Mouse (Mus musculus) intestine, embryonic 15.5 days (tissue): ENCODE measurements at regions not wholly inside any gene's neighbourhood (a gene's known extent, or its start where the extent isn't known, plus 50 kb on each side); places are given as distances from the start of the nearest gene placed in this dataset.

Experiments used
- ATAC-seq: fragments of 200-750 bp; cut with Nextera tagmentation; 2 replicates; pipeline ENCODE4 v1.8.0; 2017; ENCODE audit warnings: moderate TSS enrichment, moderate library complexity
- H3K27ac ChIP-seq: fragments of 300-500 bp; sonication (generic); 2 replicates; pipeline ENCODE4 v1.5.1; 2015; ENCODE audit warnings: mild to moderate bottlenecking, inconsistent platforms
- H3K27me3 ChIP-seq: fragments of 300-500 bp; sonication (generic); replicated peaks from 2 replicates; pipeline ENCODE4 v1.6.1; 2015; ENCODE audit warnings: inconsistent platforms
- H3K36me3 ChIP-seq: fragments of 300-500 bp; sonication (generic); 2 replicates; pipeline ENCODE4 v1.6.1; 2015; ENCODE audit warnings: inconsistent platforms
- H3K4me1 ChIP-seq: fragments of 300-500 bp; sonication (generic); replicated peaks from 2 replicates; pipeline ENCODE4 v1.6.1; 2015; ENCODE audit warnings: inconsistent platforms
- H3K4me2 ChIP-seq: fragments of 300-500 bp; sonication (generic); replicated peaks from 2 replicates; pipeline ENCODE4 v1.6.1; 2015; ENCODE audit warnings: mild to moderate bottlenecking, inconsistent platforms
- H3K4me3 ChIP-seq: fragments of 300-500 bp; sonication (generic); replicated peaks from 2 replicates; pipeline ENCODE4 v1.5.1; 2015; ENCODE audit warnings: inconsistent platforms
- H3K9ac ChIP-seq: fragments of 300-500 bp; sonication (generic); 2 replicates; pipeline ENCODE4 v1.6.1; 2015; ENCODE audit warnings: inconsistent platforms
- H3K9me3 ChIP-seq: fragments of 300-500 bp; sonication (generic); 2 replicates; pipeline ENCODE4 v1.6.1; 2016; ENCODE audit warnings: inconsistent platforms
- WGBS: fragments of 180-500 bp; shearing (Covaris S2); methylation state at CpG from one replicate; pipeline ENCODE4 v1.1.7; 2015; 5-methylcytosine and 5-hydroxymethylcytosine counted together

GRCm38 (mm10) chr2:106425451-106425881 is 267.6 kb upstream of the Mpped2 start:
- H3K36me3 ChIP-seq: no peaks in the 10 kb centered on the region
- H3K4me2 ChIP-seq: no peak overlapping the region
- H3K9me3 ChIP-seq: no peaks in the 10 kb centered on the region
- ATAC-seq: no peak
- H3K4me3 ChIP-seq: no peak overlapping the region
- H3K4me1 ChIP-seq: no peaks in the 10 kb centered on the region; the same call in 1 of the 2 replicates
- WGBS: 59% methylated on average over 4 of the region's 4 CpGs
- no peak overlapping the region for H3K27ac ChIP-seq
- no peak overlapping the region for H3K9ac ChIP-seq
- H3K27me3 ChIP-seq: no peaks in the 10 kb centered on the region

GRCm38 (mm10) chr2:106426010-106426409 is 267.1 kb upstream of the Mpped2 start:
- 97% methylated on average over 1 of the region's 1 CpGs for WGBS

GRCm38 (mm10) chr2:106427237-106427636 is 265.8 kb upstream of the Mpped2 start:
- no peaks in the 10 kb centered on the region; the same call in 1 of the 2 replicates for H3K4me1 ChIP-seq
- no peaks in the 10 kb centered on the region for H3K36me3 ChIP-seq
- no peak overlapping the region for H3K4me2 ChIP-seq
- WGBS: 81% methylated on average over 7 of the region's 7 CpGs
- no peak for ATAC-seq
- H3K27me3 ChIP-seq: no peaks in the 10 kb centered on the region
- no peaks in the 10 kb centered on the region for H3K9me3 ChIP-seq
- H3K9ac ChIP-seq: no peak overlapping the region
- no peak overlapping the region for H3K4me3 ChIP-seq
- no peak overlapping the region for H3K27ac ChIP-seq

More at GRCm38 (mm10) chr2:106426010-106426409, 267.1 kb upstream of the Mpped2 start:
- H3K9me3 ChIP-seq: no peaks in the 10 kb centered on the region
- H3K4me1 ChIP-seq: no peaks in the 10 kb centered on the region; the same call in 1 of the 2 replicates
- no peak overlapping the region for H3K9ac ChIP-seq
- H3K27me3 ChIP-seq: no peaks in the 10 kb centered on the region
- no peak overlapping the region for H3K27ac ChIP-seq
- H3K4me2 ChIP-seq: no peak overlapping the region
- ATAC-seq: no peak
- H3K4me3 ChIP-seq: no peak overlapping the region
- H3K36me3 ChIP-seq: no peaks in the 10 kb centered on the region

GRCm38 (mm10) chr2:106428909-106429308 is 264.2 kb upstream of the Mpped2 start:
- H3K36me3 ChIP-seq: no peaks in the 10 kb centered on the region
- ATAC-seq: no peak
- WGBS: 29% methylated on average over 11 of the region's 11 CpGs
- no peak overlapping the region for H3K27ac ChIP-seq
- H3K4me1 ChIP-seq: no peaks in the 10 kb centered on the region; the same call in 1 of the 2 replicates
- no peak overlapping the region for H3K4me3 ChIP-seq
- H3K9me3 ChIP-seq: no peaks in the 10 kb centered on the region
- no peak overlapping the region for H3K9ac ChIP-seq
- H3K27me3 ChIP-seq: no peaks in the 10 kb centered on the region
- no peak overlapping the region for H3K4me2 ChIP-seq

- Histone ChIP-seq H3K4me2 (0 out of 2 replicates have a peak overlapping the region, but pooled peaks have one; percentile 11), H3K4me1 (no peaks in the 10 kb centered on the region; the same call in 1 of the 2 replicates), H3K27me3 (no peaks in the 10 kb centered on the region), H3K9ac (no peak overlapping the region), H3K9me3 (no peaks in the 10 kb centered on the region), H3K4me3 (no peak overlapping the region), H3K27ac (no peak overlapping the region), H3K36me3 (no peaks in the 10 kb centered on the region)
- ATAC-seq: no peak
- WGBS: 37% methylated on average over 8 of the region's 8 CpGs
Observed at GRCm38 (mm10) chr2:106431141-106431540, 261.9 kb upstream of the Mpped2 start.

GRCm38 (mm10) chr2:106431637-106432199 is 261.4 kb upstream of the Mpped2 start:
- Histone ChIP-seq H3K27me3 (no peaks in the 10 kb centered on the region), H3K4me1 (no peaks in the 10 kb centered on the region; the same call in 1 of the 2 replicates), H3K4me3 (no peak overlapping the region), H3K4me2 (0 out of 2 replicates have a peak overlapping the region, but pooled peaks have one; percentile 11), H3K36me3 (no peaks in the 10 kb centered on the region), H3K9ac (no peak overlapping the region), H3K27ac (no peak overlapping the region), H3K9me3 (no peaks in the 10 kb centered on the region)
- WGBS: 31% methylated on average over 9 of the region's 9 CpGs
- ATAC-seq: no peak

- no peaks in the 10 kb centered on the region for H3K36me3 ChIP-seq
- 77% methylated on average over 2 of the region's 2 CpGs for WGBS
- H3K4me3 ChIP-seq: no peak overlapping the region
- H3K4me1 ChIP-seq: no peaks in the 10 kb centered on the region
- no peak overlapping the region for H3K9ac ChIP-seq
- ATAC-seq: no peak
- no peaks in the 10 kb centered on the region for H3K9me3 ChIP-seq
- H3K27ac ChIP-seq: no peak overlapping the region
- no peak overlapping the region for H3K4me2 ChIP-seq
- H3K27me3 ChIP-seq: no peaks in the 10 kb centered on the region
Observed at GRCm38 (mm10) chr2:106436136-106436535, 256.9 kb upstream of the Mpped2 start.

- Histone ChIP-seq H3K36me3 (no peaks in the 10 kb centered on the region), H3K9ac (no peak overlapping the region), H3K9me3 (no peaks in the 10 kb centered on the region), H3K4me1 (no peaks in the 10 kb centered on the region), H3K27ac (no peak overlapping the region), H3K27me3 (no peaks in the 10 kb centered on the region), H3K4me2 (no peak overlapping the region), H3K4me3 (no peak overlapping the region)
- 60% methylated on average over 7 of the region's 7 CpGs for WGBS
- no peak for ATAC-seq
Observed at GRCm38 (mm10) chr2:106454310-106454974, 238.6 kb upstream of the Mpped2 start.

GRCm38 (mm10) chr2:106455039-106455438 is 238.0 kb upstream of the Mpped2 start:
- Histone ChIP-seq H3K4me1 (no peaks in the 10 kb centered on the region), H3K4me2 (no peak overlapping the region)
- 88% methylated on average over 4 of the region's 4 CpGs for WGBS

GRCm38 (mm10) chr2:106455972-106456371 is 237.1 kb upstream of the Mpped2 start:
- Histone ChIP-seq H3K4me2 (no peak overlapping the region), H3K36me3 (no peaks in the 10 kb centered on the region), H3K27ac (no peak overlapping the region), H3K4me3 (no peak overlapping the region), H3K9me3 (no peaks in the 10 kb centered on the region), H3K4me1 (no peaks in the 10 kb centered on the region), H3K27me3 (no peaks in the 10 kb centered on the region), H3K9ac (no peak overlapping the region)
- no peak for ATAC-seq
- 87% methylated on average over 3 of the region's 3 CpGs for WGBS

More at GRCm38 (mm10) chr2:106455039-106455438, 238.0 kb upstream of the Mpped2 start:
- no peaks in the 10 kb centered on the region for H3K27me3 ChIP-seq
- H3K4me3 ChIP-seq: no peak overlapping the region
- no peaks in the 10 kb centered on the region for H3K36me3 ChIP-seq
- no peak for ATAC-seq
- no peak overlapping the region for H3K9ac ChIP-seq
- H3K27ac ChIP-seq: no peak overlapping the region
- no peaks in the 10 kb centered on the region for H3K9me3 ChIP-seq

- H3K4me1 ChIP-seq: no peaks in the 10 kb centered on the region
- ATAC-seq: peak; percentile 49; the same call in 1 of the 2 replicates
- H3K9ac ChIP-seq: no peak overlapping the region
- H3K27ac ChIP-seq: no peak overlapping the region
- no peak overlapping the region for H3K4me3 ChIP-seq
- H3K36me3 ChIP-seq: no peaks in the 10 kb centered on the region
- H3K9me3 ChIP-seq: no peaks in the 10 kb centered on the region
- H3K27me3 ChIP-seq: no peaks in the 10 kb centered on the region
- H3K4me2 ChIP-seq: no peak overlapping the region
- WGBS: 37% methylated on average over 5 of the region's 5 CpGs
Observed at GRCm38 (mm10) chr2:106458003-106458402, 235.1 kb upstream of the Mpped2 start.

GRCm38 (mm10) chr2:106461021-106461420 is 232.0 kb upstream of the Mpped2 start:
- no peaks in the 10 kb centered on the region for H3K36me3 ChIP-seq
- no peaks in the 10 kb centered on the region for H3K27me3 ChIP-seq
- no peak overlapping the region for H3K9ac ChIP-seq
- H3K4me2 ChIP-seq: no peak overlapping the region
- H3K4me3 ChIP-seq: no peak overlapping the region
- H3K4me1 ChIP-seq: no peaks in the 10 kb centered on the region
- 50% methylated on average over 8 of the region's 8 CpGs for WGBS
- no peak overlapping the region for H3K27ac ChIP-seq
- ATAC-seq: no peak
- H3K9me3 ChIP-seq: no peaks in the 10 kb centered on the region

- ATAC-seq: no peak
- no peak overlapping the region for H3K4me2 ChIP-seq
- H3K9me3 ChIP-seq: no peaks in the 10 kb centered on the region
- no peaks in the 10 kb centered on the region for H3K4me1 ChIP-seq
- no peak overlapping the region for H3K9ac ChIP-seq
- H3K36me3 ChIP-seq: no peaks in the 10 kb centered on the region
- no peak overlapping the region for H3K27ac ChIP-seq
- WGBS: 44% methylated on average over 7 of the region's 7 CpGs
- no peak overlapping the region for H3K4me3 ChIP-seq
- H3K27me3 ChIP-seq: no peaks in the 10 kb centered on the region
Observed at GRCm38 (mm10) chr2:106461490-106461889, 231.6 kb upstream of the Mpped2 start.
